Mouse (Mus musculus): ENCODE results near the gene Trim27. TPM values are rescaled to one million over a fixed set of nuclear protein-coding genes. Genes with fewer than 3 reads are reported as not detected.

Gene Trim27
- polyA plus RNA-seq, 1 experiment, result 45.6 TPM

DNA sequence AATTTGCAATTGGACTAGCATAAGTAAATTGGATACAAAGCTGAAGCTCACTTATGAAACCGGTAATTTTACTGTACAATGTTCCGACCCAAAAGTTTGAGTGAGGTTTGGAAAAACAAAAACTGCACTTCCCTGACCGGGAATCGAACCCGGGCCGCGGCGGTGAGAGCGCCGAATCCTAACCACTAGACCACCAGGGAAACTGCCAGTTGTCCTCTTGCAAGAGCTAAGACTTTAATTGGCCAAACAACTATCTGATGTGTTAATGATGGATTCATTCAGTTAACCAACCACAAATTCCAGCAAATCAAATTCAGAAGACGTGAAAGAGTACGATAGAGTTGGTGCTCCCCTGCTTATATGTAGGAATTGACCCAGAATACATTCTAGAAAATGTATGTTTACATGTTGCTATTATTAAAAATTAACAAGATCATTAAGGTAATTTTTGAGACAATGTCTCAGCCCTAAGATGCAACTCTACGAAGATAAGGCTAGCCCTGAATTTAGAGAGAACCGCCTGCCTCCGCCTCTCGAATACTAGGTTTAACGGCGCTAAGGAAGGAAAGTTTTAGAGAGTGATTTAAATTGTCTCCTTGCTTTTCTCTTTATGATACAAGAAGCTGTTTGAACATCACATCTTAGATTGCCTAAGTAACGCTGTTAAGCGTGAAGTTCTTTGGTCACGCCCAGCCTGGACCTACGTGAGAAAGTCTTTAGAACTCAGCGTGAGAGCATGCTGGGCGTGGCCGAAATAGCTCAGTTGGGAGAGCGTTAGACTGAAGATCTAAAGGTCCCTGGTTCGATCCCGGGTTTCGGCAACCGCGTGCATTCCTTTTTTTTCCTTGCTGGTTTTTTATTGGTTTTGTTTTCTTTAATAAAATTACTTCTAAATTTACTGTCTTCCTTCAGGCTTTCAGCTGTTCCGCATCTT lies 18.3 kb upstream of the Trim27 start:
- TF ChIP-seq CTCF (IDR thresholded peaks at IDR 0.05; ENCODE audit: control insufficient read depth, insufficient read depth, low read length) (no peak), POLR2A (IDR thresholded peaks at IDR 0.05; ENCODE audit: borderline replicate concordance, control insufficient read depth, low read depth, low read length) (no peak)
- Histone ChIP-seq H3K27ac (ENCODE audit: control insufficient read depth, insufficient read depth, low read depth, low read length, poor library complexity) (no peak overlapping the region), H3K4me3 (replicated peaks; ENCODE audit: control insufficient read depth, low read depth, low read length) (peak overlapping the region; percentile 58), H3K4me1 (ENCODE audit: control insufficient read depth, insufficient read depth, low read length) (no peaks in the 10 kb centered on the region; the same call in 1 of the 2 replicates)
- whole genome bisulfite sequencing, result under 1% methylated on average over 32 of the region's 32 CpGs

DNA sequence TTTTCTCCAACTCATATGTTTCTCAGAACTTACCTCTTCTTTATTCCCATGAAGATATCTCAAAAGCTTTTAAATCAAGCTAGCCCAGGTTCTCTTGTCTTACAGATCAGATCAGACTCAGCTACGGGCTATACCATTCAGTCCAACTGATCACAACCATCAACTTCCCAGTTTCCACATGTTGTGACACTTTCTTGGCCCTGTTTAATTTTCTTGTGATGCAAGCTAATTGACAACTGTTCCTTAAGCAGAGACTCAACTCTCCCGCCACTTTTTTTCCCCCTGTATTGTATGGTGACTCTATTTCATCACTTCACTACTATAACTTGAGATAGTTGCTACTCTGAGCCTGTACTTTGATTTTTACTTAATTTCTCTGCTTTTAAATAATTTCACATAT lies 17.7 kb upstream of the Trim27 start:
- 17% methylated on average over 2 of the region's 2 CpGs for WGBS
- Histone ChIP-seq H3K4me1 (ENCODE audit: control insufficient read depth, insufficient read depth, low read length) (no peaks in the 10 kb centered on the region; the same call in 1 of the 2 replicates), H3K27ac (ENCODE audit: control insufficient read depth, insufficient read depth, low read depth, low read length, poor library complexity) (no peak overlapping the region), H3K4me3 (replicated peaks; ENCODE audit: control insufficient read depth, low read depth, low read length) (no peak overlapping the region)
- TF ChIP-seq POLR2A (IDR thresholded peaks at IDR 0.05; ENCODE audit: borderline replicate concordance, control insufficient read depth, low read depth, low read length) (no peak), CTCF (IDR thresholded peaks at IDR 0.05; ENCODE audit: control insufficient read depth, insufficient read depth, low read length) (no peak)

DNA sequence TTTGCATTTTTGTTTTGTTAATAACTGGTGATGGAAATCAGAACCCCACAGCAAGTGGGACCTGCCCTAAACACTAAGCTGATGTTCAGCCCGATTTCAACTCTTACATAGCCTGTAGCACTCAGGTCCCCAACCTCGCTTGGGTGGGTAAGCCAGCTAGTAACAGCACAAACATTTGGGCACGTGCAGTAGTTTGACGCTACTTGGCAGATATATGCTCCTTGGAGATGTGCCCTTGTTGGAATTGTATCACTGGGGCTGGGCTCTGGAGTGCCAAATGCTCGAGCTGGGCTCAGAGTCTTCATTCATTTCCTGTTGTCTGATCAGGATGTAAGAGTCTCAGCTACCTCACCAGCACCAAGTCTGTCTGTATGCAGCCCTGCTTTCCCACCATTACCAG lies 16.7 kb upstream of the Trim27 start:
- no peaks in the 10 kb centered on the region; the same call in 1 of the 2 replicates for H3K4me1 ChIP-seq (ENCODE audit: control insufficient read depth, insufficient read depth, low read length)
- WGBS, result 70% methylated on average over 5 of the region's 5 CpGs
- H3K27ac ChIP-seq (ENCODE audit: control insufficient read depth, insufficient read depth, low read depth, low read length, poor library complexity), result no peak overlapping the region
- no peak overlapping the region for H3K4me3 ChIP-seq (replicated peaks; ENCODE audit: control insufficient read depth, low read depth, low read length)
- no peak for TF ChIP-seq POLR2A (IDR thresholded peaks at IDR 0.05; ENCODE audit: borderline replicate concordance, control insufficient read depth, low read depth, low read length)
- TF ChIP-seq CTCF (IDR thresholded peaks at IDR 0.05; ENCODE audit: control insufficient read depth, insufficient read depth, low read length), result no peak

DNA sequence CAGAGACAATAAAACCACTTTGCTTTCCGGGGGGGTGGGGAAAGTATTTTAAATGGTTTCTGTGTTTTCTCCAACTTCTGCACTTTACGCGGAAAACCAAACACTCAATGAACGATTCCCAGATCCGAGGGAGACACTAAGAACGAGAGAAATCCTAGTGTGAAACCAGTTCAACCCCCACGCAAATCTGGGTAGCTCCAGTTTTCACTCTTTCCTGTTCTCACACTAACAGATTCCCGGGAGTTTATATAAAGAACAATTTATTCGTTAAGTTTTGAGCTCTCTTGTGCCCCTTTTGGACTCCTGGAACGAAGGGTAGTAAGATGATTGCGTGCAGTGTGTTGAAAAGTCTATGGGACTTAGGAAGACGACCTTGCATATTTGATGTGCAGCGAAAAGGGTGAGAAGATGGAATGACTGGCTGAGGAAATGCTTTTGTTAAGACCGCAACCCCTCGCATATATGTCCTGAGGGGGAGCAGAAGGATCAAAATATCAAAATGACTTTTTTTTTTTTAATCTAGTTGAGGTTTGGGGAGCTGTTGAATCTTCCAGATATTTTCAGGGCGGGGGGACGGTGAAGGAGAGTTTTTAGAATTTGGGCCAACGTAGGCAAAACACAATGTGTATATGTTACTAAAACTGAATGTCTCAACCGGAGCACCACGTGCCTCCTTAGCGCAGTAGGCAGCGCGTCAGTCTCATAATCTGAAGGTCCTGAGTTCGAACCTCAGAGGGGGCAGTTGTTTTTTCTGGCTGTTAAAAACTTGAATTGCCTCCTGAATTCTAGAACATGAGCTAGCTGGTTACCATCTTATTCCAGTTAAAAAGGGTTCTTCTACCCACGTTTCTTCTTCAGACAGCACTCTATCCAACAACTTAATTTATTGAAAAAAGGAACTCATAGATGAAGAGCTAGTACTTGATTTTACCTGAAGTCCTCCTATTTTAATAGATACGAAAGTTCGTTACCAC lies 12.0 kb upstream of the Trim27 start:
- no peak overlapping the region for H3K27ac ChIP-seq (ENCODE audit: control insufficient read depth, insufficient read depth, low read depth, low read length, poor library complexity)
- under 1% methylated on average over 27 of the region's 27 CpGs for WGBS
- H3K4me1 ChIP-seq (ENCODE audit: control insufficient read depth, insufficient read depth, low read length), result no peaks in the 10 kb centered on the region
- TF ChIP-seq CTCF (IDR thresholded peaks at IDR 0.05; ENCODE audit: control insufficient read depth, insufficient read depth, low read length) (no peak), POLR2A (IDR thresholded peaks at IDR 0.05; ENCODE audit: borderline replicate concordance, control insufficient read depth, low read depth, low read length) (no peak)
- peak overlapping the region; percentile 23 for H3K4me3 ChIP-seq (replicated peaks; ENCODE audit: control insufficient read depth, low read depth, low read length)

DNA sequence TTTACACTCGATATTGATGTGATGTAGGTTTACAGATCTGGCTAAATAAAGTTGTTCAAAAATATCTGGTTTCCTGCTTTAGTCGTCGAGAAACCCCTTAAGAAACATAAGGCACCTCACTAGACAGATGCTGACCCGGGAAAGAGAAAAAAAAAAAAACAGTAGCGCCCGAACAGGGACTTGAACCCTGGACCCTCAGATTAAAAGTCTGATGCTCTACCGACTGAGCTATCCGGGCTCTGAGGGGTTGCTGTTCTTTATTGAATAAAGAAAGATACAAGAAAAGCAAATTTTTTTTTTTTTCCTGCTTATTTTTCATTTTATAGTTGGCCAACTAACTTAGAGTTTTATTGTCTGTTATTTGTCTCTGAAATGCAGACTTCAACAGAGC lies 11.3 kb upstream of the Trim27 start:
- TF ChIP-seq CTCF (IDR thresholded peaks at IDR 0.05; ENCODE audit: control insufficient read depth, insufficient read depth, low read length) (no peak), POLR2A (IDR thresholded peaks at IDR 0.05; ENCODE audit: borderline replicate concordance, control insufficient read depth, low read depth, low read length) (no peak)
- under 1% methylated on average over 8 of the region's 8 CpGs for WGBS

DNA sequence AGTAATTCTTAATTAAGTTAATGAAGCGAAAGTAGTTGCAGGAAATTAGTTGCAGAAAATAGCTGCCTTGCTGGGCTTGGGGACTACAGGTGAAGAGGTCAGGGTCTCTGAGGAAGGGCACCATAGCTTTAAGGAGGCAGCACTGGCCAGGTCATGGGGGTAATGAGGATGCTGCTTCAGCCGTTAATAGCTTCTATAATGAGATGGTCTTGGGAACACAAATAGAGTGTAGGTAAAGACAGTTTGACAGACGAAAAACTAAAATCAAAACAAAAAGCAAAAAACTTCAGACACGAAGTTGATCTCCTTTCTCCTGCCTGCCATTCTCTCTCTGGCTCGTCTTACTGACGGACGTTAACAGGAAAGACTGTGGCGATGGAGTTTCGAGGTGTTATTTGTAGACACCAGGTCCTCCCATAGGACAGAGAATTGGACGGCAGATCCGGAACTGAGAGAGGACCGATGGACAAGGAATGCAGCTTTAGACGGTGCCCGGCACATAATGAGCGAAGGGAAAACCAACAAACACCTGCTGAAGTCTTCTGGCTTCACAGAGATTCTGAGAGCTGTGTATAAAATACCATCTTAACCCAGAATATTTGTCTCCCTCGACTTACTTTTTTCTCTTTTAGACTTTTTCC lies 10.8 kb upstream of the Trim27 start:
- H3K4me1 ChIP-seq (ENCODE audit: control insufficient read depth, insufficient read depth, low read length), result no peaks in the 10 kb centered on the region
- H3K4me3 ChIP-seq (replicated peaks; ENCODE audit: control insufficient read depth, low read depth, low read length), result peak overlapping the region; percentile 94
- TF ChIP-seq POLR2A (IDR thresholded peaks at IDR 0.05; ENCODE audit: borderline replicate concordance, control insufficient read depth, low read depth, low read length) (no peak), CTCF (IDR thresholded peaks at IDR 0.05; ENCODE audit: control insufficient read depth, insufficient read depth, low read length) (no peak)
- under 1% methylated on average over 16 of the region's 16 CpGs for WGBS
- peak overlapping the region; percentile 61 for H3K27ac ChIP-seq (ENCODE audit: control insufficient read depth, insufficient read depth, low read depth, low read length, poor library complexity)

More for the DNA sequence above, 11.3 kb upstream of the Trim27 start:
- Histone ChIP-seq H3K4me3 (replicated peaks; ENCODE audit: control insufficient read depth, low read depth, low read length) (peak overlapping the region; percentile 17), H3K4me1 (ENCODE audit: control insufficient read depth, insufficient read depth, low read length) (no peaks in the 10 kb centered on the region), H3K27ac (ENCODE audit: control insufficient read depth, insufficient read depth, low read depth, low read length, poor library complexity) (no peak overlapping the region)

DNA sequence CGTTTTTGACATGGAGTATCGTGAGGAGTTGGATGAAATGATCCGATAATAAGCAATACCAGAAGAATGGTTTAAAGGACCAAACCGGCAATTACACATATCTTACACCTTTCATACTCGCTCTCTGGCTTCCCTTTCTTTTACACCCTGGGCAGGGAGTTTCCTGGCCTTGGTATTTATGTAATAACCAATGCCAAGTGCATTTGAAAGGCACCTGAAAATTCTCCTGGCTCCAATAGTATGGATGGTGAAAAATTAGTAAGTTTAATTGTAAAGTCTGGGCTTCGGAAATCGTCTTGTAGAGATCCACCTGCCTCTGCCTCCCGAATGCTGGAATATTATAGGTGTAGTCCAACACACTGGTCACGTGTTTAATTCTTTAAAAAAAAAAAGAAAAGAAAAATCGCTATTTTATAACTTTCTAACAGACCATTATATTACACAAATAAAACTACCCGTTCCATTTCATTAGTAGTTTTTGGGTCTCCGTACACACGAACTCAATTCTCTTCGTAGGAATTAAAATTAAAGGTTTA lies 10.1 kb upstream of the Trim27 start:
- H3K27ac ChIP-seq (ENCODE audit: control insufficient read depth, insufficient read depth, low read depth, low read length, poor library complexity), result no peak overlapping the region
- no peaks in the 10 kb centered on the region for H3K4me1 ChIP-seq (ENCODE audit: control insufficient read depth, insufficient read depth, low read length)
- peak overlapping the region; percentile 94 for H3K4me3 ChIP-seq (replicated peaks; ENCODE audit: control insufficient read depth, low read depth, low read length)
- no peak for TF ChIP-seq CTCF (IDR thresholded peaks at IDR 0.05; ENCODE audit: control insufficient read depth, insufficient read depth, low read length)
- no peak; the same call in 1 of the 2 replicates for TF ChIP-seq POLR2A (IDR thresholded peaks at IDR 0.05; ENCODE audit: borderline replicate concordance, control insufficient read depth, low read depth, low read length)
- WGBS, result under 1% methylated on average over 14 of the region's 14 CpGs

All from bone marrow, adult 2 months (tissue).